Mouse (Mus musculus) liver, embryonic 16.5 days (tissue): ENCODE measurements around the gene Lin37. TPM values are rescaled to one million over a fixed set of nuclear protein-coding genes. Genes with fewer than 3 reads are reported as not detected.

Experiments
- ATAC-seq: fragments of 200-750 bp; cut with Nextera tagmentation; 2 replicates; pipeline ENCODE4 v1.8.0; 2017; ENCODE audit warnings: low read depth, mild to moderate bottlenecking, moderate number of reproducible peaks, moderate library complexity
- H3K27ac ChIP-seq: fragments of 300-500 bp; sonication (generic); 2 replicates; pipeline ENCODE4 v1.5.1; 2014; ENCODE audit warnings: mild to moderate bottlenecking, low read length
- H3K27me3 ChIP-seq: fragments of 300-500 bp; sonication (generic); 2 replicates; pipeline ENCODE4 v1.6.1; 2014; ENCODE audit warnings: low read depth, low read length, mixed read lengths; ENCODE audit not compliant: control insufficient read depth, insufficient read depth
- H3K36me3 ChIP-seq: fragments of 300-500 bp; sonication (generic); 2 replicates; pipeline ENCODE4 v1.6.1; 2014; ENCODE audit warnings: mild to moderate bottlenecking; ENCODE audit not compliant: control insufficient read depth, insufficient read depth
- H3K4me1 ChIP-seq: fragments of 300-500 bp; sonication (generic); 2 replicates; pipeline ENCODE4 v1.6.1; 2014; ENCODE audit warnings: low read depth, low read length, mixed read lengths; ENCODE audit not compliant: control insufficient read depth
- H3K4me2 ChIP-seq: fragments of 300-500 bp; sonication (generic); 2 replicates; pipeline ENCODE4 v1.6.1; 2014; ENCODE audit warnings: low read depth, low read length, mixed read lengths
- H3K4me3 ChIP-seq: fragments of 300-500 bp; sonication (generic); 2 replicates; pipeline ENCODE4 v1.5.1; 2014; ENCODE audit warnings: low read depth, mild to moderate bottlenecking, low read length
- H3K9ac ChIP-seq: fragments of 300-500 bp; sonication (generic); 2 replicates; pipeline ENCODE4 v1.6.1; 2014; ENCODE audit warnings: low read depth, low read length
- H3K9me3 ChIP-seq: fragments of 300-500 bp; sonication (generic); replicated peaks from 2 replicates; pipeline ENCODE4 v1.6.1; 2016; ENCODE audit warnings: low read length; ENCODE audit not compliant: control insufficient read depth
- WGBS: fragments of 180-500 bp; shearing (Covaris S2); extraction: QIAGEN DNeasy Blood & Tissue Kit; methylation state at CpG from one replicate; pipeline ENCODE4 v1.1.7; 2014; ENCODE audit not compliant: insufficient replicate concordance; 5-methylcytosine and 5-hydroxymethylcytosine counted together
- polyA plus RNA-seq: library from polyadenylated mRNA; unstranded; fragments of >200 nt; fragmentation: Nextera tagmentation; extraction: Ambion mirVana; gene quantifications from 2 replicates; pipeline ENCODE4 v1.2.1, GENCODE M21; 2015

Lin37 gene
- 22.7 and 23.7 TPM in 2 replicates for polyA plus RNA-seq

DNA sequence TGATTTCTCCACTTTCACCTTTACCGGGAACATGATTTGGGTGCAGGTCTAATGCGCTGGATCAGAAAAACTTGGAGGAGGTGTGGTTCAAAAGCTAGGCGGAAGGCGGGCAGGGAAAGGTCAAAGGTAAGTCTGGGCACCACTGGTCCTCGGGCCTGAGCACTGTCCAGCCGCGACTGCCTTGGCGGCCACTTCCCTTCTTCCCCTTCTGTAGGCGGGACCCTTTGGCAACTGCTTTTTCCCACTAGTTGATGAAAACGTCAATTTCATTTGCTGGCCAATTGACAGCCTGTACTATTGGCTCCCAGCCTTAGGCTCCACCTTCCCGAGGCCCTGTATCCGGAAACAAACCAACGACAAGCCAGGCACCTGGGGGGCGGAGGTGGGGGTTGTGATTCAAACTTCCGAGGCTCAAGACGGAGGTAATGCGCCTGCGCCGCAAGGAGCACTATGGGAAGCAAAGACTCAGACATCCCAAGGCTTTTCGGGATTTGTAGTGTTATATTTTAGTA lies at the start of gene Lin37:
Lin37 (minus strand) TSS at position 396 of the 512 bp plus-strand sequence.
- Histone ChIP-seq H3K9me3 (no peaks in the 10 kb centered on the region), H3K36me3 (peaks cover 17% of the 10 kb centered on the region), H3K27me3 (no peaks in the 10 kb centered on the region), H3K9ac (peak within 1 kb of the TSS; percentile 72), H3K27ac (peak within 1 kb of the TSS; percentile 86), H3K4me3 (peak within 1 kb of the TSS; percentile 76), H3K4me1 (peaks cover 31% of the 10 kb centered on the region), H3K4me2 (peak within 1 kb of the TSS; percentile 80)
- ATAC-seq: peak; percentile 84
- WGBS: under 1% methylated on average over 20 of the region's 20 CpGs

DNA sequence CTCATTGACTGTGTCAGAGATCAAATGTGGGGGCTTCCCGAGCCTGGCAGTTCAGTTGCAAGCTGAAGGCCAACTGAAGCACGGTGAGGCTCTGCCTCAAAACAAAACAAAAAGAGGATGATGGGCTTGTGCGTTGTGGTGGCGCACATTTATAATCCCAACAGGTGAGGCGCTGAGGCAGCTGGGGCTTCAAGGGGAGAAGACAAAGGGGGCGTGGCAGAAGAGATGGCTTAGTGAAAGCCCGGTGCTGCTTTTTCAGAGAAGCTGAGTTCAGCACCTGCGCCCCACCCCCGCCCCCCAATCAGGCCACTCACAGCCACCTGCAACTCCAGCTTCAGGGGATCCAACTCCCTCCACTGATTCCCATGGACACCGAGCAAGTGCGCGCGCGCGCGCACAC lies 48.8 kb upstream of the Lin37 start:
- H3K9me3 ChIP-seq: no peaks in the 10 kb centered on the region
- H3K9ac ChIP-seq: no peak overlapping the region
- WGBS: 46% methylated on average over 16 of the region's 16 CpGs

DNA sequence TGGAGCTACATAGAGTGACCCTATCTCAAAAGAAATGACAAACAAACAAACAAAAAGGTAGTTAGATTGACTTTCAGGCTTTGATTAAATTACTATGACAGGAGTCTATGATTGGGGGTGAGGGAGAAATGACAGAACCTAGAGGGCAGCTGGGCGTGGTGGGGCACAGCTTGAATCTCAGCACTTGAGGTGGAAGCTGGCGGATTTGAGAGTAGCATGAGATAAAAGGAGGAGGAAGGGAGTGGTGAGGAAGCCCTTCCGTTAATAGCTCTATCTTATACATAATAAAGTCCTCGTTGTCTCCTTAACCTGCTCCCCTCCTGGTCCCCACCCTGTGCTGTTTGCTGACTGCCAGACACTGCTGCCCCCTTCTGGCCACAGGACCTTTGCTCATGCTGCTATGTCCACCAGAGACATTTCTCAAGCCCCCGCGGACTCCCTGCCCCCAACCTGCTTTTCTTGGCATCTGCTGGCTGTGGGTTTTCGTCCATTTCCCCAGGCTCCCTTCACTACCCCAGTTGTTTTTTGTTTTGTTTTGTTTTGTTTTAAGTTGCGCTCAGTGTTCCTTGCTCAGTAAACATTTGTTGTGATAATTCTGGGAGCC lies 48.2 kb upstream of the Lin37 start:
- no peaks in the 10 kb centered on the region for H3K9me3 ChIP-seq
- H3K4me3 ChIP-seq: no peak overlapping the region
- 18% methylated on average over 8 of the region's 8 CpGs for WGBS
- 0 out of 2 replicates have a peak, but pooled peaks have one; percentile 45 for ATAC-seq
- no peaks in the 10 kb centered on the region for H3K36me3 ChIP-seq
- H3K4me2 ChIP-seq: no peak overlapping the region
- no peaks in the 10 kb centered on the region for H3K27me3 ChIP-seq
- no peak overlapping the region for H3K27ac ChIP-seq
- H3K9ac ChIP-seq: no peak overlapping the region
- H3K4me1 ChIP-seq: no peaks in the 10 kb centered on the region

More for the DNA sequence above, 48.8 kb upstream of the Lin37 start:
- Histone ChIP-seq H3K36me3 (no peaks in the 10 kb centered on the region), H3K4me1 (no peaks in the 10 kb centered on the region), H3K4me3 (no peak overlapping the region), H3K27me3 (no peaks in the 10 kb centered on the region), H3K27ac (no peak overlapping the region), H3K4me2 (no peak overlapping the region)
- no peak for ATAC-seq

DNA sequence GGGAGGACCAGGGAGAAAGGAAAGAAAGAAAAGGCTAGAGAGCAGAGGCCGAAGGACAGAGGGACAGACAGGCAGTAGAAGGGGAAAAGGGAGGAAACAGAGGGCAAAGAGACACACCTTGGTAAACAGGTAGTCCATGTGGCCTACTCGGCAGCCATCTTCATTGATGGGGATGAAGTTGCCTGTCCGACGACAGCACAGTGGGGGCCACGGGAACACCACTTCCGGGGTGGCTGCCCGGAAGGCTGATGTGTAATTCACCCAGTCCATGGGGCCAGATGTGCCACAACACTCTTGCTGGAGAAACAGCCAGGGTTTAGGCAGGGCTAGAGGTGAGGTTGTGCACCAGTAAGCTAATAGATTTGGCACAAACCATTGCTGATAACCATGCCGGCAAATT lies 45.3 kb upstream of the Lin37 start:
- H3K4me3 ChIP-seq: no peak overlapping the region
- peaks cover 6% of the 10 kb centered on the region for H3K4me1 ChIP-seq
- no peak overlapping the region for H3K9ac ChIP-seq
- H3K27ac ChIP-seq: no peak overlapping the region
- 70% methylated on average over 8 of the region's 8 CpGs for WGBS
- ATAC-seq: no peak
- H3K4me2 ChIP-seq: no peak overlapping the region
- H3K36me3 ChIP-seq: no peaks in the 10 kb centered on the region
- no peaks in the 10 kb centered on the region for H3K27me3 ChIP-seq
- H3K9me3 ChIP-seq: no peaks in the 10 kb centered on the region

DNA sequence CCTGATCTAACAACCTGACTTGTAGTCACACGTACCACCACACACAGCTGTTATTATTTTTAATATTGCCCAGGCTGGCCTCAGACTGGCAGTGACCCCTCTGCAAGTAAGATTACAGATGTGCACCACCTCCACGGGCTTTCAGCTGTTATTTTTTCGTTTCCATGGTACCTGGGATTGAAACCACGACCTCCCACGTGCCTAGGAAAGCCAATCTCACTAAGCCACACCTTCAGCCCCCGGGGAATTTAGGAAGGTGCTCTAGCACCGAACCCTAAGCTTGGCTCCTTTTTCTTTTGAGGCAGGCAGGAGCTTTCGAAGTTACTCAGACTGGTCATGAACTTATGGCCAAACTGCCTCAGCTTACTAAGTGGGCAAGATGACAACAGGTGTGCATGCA lies 44.8 kb upstream of the Lin37 start:
- no peak overlapping the region for H3K9ac ChIP-seq
- no peak overlapping the region for H3K4me3 ChIP-seq
- no peaks in the 10 kb centered on the region for H3K27me3 ChIP-seq
- no peaks in the 10 kb centered on the region for H3K9me3 ChIP-seq
- 47% methylated on average over 8 of the region's 8 CpGs for WGBS
- peaks cover 10% of the 10 kb centered on the region for H3K4me1 ChIP-seq
- H3K27ac ChIP-seq: no peak overlapping the region
- H3K4me2 ChIP-seq: no peak overlapping the region
- H3K36me3 ChIP-seq: no peaks in the 10 kb centered on the region
- no peak for ATAC-seq

DNA sequence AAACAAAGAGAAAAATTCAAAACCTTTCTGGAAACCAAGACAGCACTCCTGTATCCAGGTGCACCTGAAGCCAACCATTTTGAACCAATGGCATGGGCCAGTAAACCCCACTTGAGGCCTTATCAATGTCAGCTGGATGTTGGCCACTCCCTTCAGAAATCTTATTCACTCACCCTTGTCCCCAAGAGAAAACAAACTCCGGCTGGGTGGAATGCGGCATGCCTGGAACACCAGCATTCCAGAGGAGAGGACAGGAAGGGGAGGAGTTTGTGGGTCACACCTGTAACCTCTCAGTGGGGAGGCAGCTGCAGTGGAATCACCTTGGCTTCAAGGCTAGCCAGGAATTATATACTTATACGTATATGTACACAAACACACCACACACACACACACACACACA lies 42.9 kb upstream of the Lin37 start:
- Histone ChIP-seq H3K36me3 (no peaks in the 10 kb centered on the region), H3K9me3 (no peaks in the 10 kb centered on the region), H3K4me1 (peaks cover 10% of the 10 kb centered on the region), H3K4me2 (no peak overlapping the region), H3K27me3 (no peaks in the 10 kb centered on the region), H3K9ac (no peak overlapping the region), H3K4me3 (no peak overlapping the region), H3K27ac (no peak overlapping the region)
- WGBS: 57% methylated on average over 3 of the region's 3 CpGs
- no peak for ATAC-seq

DNA sequence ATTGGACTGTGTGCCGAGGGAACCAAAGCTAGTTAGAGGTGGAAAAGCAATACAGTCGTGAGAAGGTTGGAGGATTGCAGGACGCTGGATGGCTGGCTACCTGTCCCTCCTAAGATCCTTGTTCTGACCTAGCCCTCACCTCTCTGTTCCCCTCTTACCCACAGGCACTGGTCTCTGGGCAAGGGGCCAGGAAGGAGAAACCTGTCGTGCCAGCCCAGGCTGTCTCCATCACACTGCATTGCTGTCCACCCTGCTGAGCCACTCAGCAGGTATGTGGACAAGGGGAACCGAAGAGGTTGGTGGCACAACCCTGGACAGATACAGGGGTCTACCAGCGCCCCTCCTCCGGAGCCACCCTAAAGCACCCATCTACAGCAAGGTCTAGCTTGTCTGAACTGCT lies 41.0 kb upstream of the Lin37 start:
- ATAC-seq: no peak
- Histone ChIP-seq H3K36me3 (no peaks in the 10 kb centered on the region), H3K9ac (no peak overlapping the region), H3K27me3 (no peaks in the 10 kb centered on the region), H3K4me2 (peak overlapping the region; percentile 42; the same call in 1 of the 2 replicates), H3K27ac (no peak overlapping the region), H3K4me3 (no peak overlapping the region), H3K4me1 (peaks cover 10% of the 10 kb centered on the region), H3K9me3 (no peaks in the 10 kb centered on the region)
- WGBS: 67% methylated on average over 7 of the region's 7 CpGs

DNA sequence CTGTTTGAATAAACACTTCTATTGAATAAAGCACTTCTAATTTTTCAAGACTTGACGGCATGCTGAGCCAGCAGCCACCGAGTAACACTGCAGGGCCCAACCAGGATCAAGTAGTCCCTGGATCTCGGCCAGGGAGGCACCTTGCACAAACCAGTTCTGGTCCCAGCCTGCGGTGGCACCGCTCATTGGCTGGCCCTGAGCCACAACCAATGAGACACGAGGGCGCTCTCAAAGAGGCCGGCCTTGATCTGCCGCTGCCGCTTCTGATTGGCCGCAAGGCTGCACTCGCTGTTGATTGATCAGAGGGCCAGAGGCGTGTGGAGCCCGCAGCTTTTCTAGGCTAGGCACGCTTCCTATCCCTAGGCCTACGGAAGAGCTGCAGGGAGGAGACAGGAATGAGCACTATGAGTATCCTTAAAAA lies 40.3 kb upstream of the Lin37 start:
- 2% methylated on average over 16 of the region's 16 CpGs for WGBS
- Histone ChIP-seq H3K36me3 (no peaks in the 10 kb centered on the region), H3K27ac (no peak overlapping the region), H3K9ac (0 out of 2 replicates have a peak overlapping the region, but pooled peaks have one; percentile 40), H3K27me3 (no peaks in the 10 kb centered on the region), H3K4me3 (no peak overlapping the region), H3K9me3 (no peaks in the 10 kb centered on the region), H3K4me1 (peaks cover 10% of the 10 kb centered on the region), H3K4me2 (peak overlapping the region; percentile 42)
- peak; percentile 98 for ATAC-seq

DNA sequence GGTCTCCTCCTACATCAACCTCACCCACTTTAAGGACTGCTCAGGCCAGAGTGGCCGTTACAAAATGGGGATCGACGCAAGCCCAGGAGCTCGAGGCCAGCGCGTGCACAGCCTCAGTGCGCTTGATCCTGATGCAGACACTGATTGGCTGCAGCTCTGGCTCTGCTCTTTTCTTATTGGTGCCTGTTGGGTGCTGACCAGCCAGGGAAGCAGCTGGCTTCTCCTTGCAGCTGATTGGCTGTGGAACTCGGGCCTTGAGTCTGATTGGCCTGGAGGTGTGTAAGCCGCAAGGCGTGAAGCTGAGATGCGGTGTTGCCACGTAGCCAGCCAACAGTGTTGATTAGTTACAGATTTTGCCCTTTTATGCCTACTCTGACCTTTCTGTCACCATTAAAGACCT lies 39.1 kb upstream of the Lin37 start, which contains the start of gene Zbtb32:
Zbtb32 (minus strand) TSS at position 124 of the 400 bp plus-strand sequence.
- no peak within 1 kb of the TSS for H3K4me3 ChIP-seq
- H3K27me3 ChIP-seq: no peaks in the 10 kb centered on the region
- WGBS: 88% methylated on average over 12 of the region's 12 CpGs
- H3K4me2 ChIP-seq: peak within 1 kb of the TSS; percentile 39; the same call in 1 of the 2 replicates
- H3K4me1 ChIP-seq: peaks cover 12% of the 10 kb centered on the region
- no peak within 1 kb of the TSS for H3K27ac ChIP-seq
- no peaks in the 10 kb centered on the region for H3K36me3 ChIP-seq
- H3K9me3 ChIP-seq: no peaks in the 10 kb centered on the region
- H3K9ac ChIP-seq: 0 out of 2 replicates have a peak within 1 kb of the TSS, but pooled peaks have one; percentile 40
- no peak for ATAC-seq
